Mouse (Mus musculus) liver, postnatal 0 days (tissue): ENCODE measurements around the gene Anks1.
A peak's percentile ranks its signal among the peaks of the same experiment; 100 is the strongest.

Experiments
- CTCF ChIP-seq: sonication (generic); IDR thresholded peaks from 2 replicates; pipeline ENCODE4 v1.5.1; 2016; ENCODE audit warnings: antibody characterized with exemption, low read depth
- EP300 ChIP-seq: IDR thresholded peaks from 2 replicates; pipeline ENCODE4 v1.6.1; 2016; ENCODE audit warnings: antibody characterized with exemption, low read depth, mild to moderate bottlenecking

- peak; percentile 60 for TF ChIP-seq CTCF
- no peak for TF ChIP-seq EP300
Observed at GRCm38 (mm10) chr17:28106352-28106751, 197.2 kb downstream of the Anks1 start.
